Mouse (Mus musculus): ENCODE data around the gene 2010111I01Rik. TPM values are rescaled to one million over a fixed set of nuclear protein-coding genes. Genes with fewer than 3 reads are reported as not detected.

2010111I01Rik gene
- total and polyA plus RNA-seq, 3 experiments, result 26.3 to 32.7 TPM; not detected in 1

- DNase-seq (ENCODE audit: low read depth, low spot score), result peak; percentile 39
- TF ChIP-seq CTCF (IDR thresholded peaks at IDR 0.05 in 2 of 3, conservative IDR thresholded peaks at IDR 0.05 in 1 of 3; ENCODE audit: control insufficient read depth in 1 of 3, insufficient read depth in 1 of 3, low read depth in 2 of 3, low read length in 3 of 3, poor library complexity in 1 of 3, severe bottlenecking in 1 of 3), result no peak
- TF ChIP-seq ZNF384 (IDR thresholded peaks at IDR 0.05; ENCODE audit: low read depth, low read length), result peak; percentile 93
- TF ChIP-seq EP300 (IDR thresholded peaks at IDR 0.05; ENCODE audit: low read depth in 1 of 2, low read length in 2 of 2), result 0 out of 4 replicates have a peak, but pooled peaks of 1 of the 2 experiments have one; percentile 5
- peak; percentile 21; the same call in 1 of the 2 replicates for TF ChIP-seq SIN3A (IDR thresholded peaks at IDR 0.05; ENCODE audit: low read length)
- 0 out of 2 replicates have a peak, but pooled peaks have one; percentile 30 for TF ChIP-seq GATA1 (IDR thresholded peaks at IDR 0.05; ENCODE audit: low read depth, low read length)
- no peak for TF ChIP-seq E2F4 (IDR thresholded peaks at IDR 0.05; ENCODE audit: borderline replicate concordance, low read depth, low read length)
- Histone ChIP-seq H3K9ac (ENCODE audit: control insufficient read depth, low read depth, low read length, poor library complexity, severe bottlenecking) (no peak overlapping the region; the same call in 1 of the 2 replicates), H3K36me3 (ENCODE audit: control insufficient read depth in 1 of 2, insufficient read depth in 2 of 2, low read length in 2 of 2) (peaks cover 0 to 8% of the 10 kb centered on the region in 2 experiments; a peak in 2 of 4 replicates), H3K27ac (ENCODE audit: control insufficient read depth, low read depth, low read length) (no peak overlapping the region), H3K79me2 (ENCODE audit: control insufficient read depth, insufficient read depth, low read length, poor library complexity) (peaks cover 3% of the 10 kb centered on the region; the same call in 1 of the 2 replicates), H3K4me3 (ENCODE audit: control insufficient read depth in 1 of 2, insufficient read depth in 1 of 2, low read depth in 2 of 2, low read length in 2 of 2) (peak overlapping the region in 1 of 2 experiments; percentile 24; a peak in 1 of 4 replicates), H3K4me1 (ENCODE audit: control insufficient read depth in 1 of 2, insufficient read depth in 2 of 2, low read length in 2 of 2) (peaks cover 4 to 7% of the 10 kb centered on the region in 2 experiments; a peak in 2 of 4 replicates), H3K9me3 (replicated peaks; ENCODE audit: insufficient read depth, low read length) (no peaks in the 10 kb centered on the region), H3K27me3 (ENCODE audit: control insufficient read depth in 1 of 2, insufficient read depth in 2 of 2, low read length in 2 of 2) (no peaks in the 10 kb centered on the region)
These were observed 271.6 kb downstream of the 2010111I01Rik start for GRCm38 (mm10) chr13:63236159-63236893.

GRCm38 (mm10) chr13:63238045-63238444 lies 273.4 kb downstream of the 2010111I01Rik start:
- TF ChIP-seq KAT2A (conservative IDR thresholded peaks at IDR 0.05; ENCODE audit: low read depth, low read length) (no peak), POLR2A (IDR thresholded peaks at IDR 0.05; ENCODE audit: control insufficient read depth in 1 of 2, insufficient read depth in 1 of 2, low read depth in 1 of 2, low read length in 2 of 2, poor library complexity in 1 of 2) (no peak), MAZ (IDR thresholded peaks at IDR 0.05; ENCODE audit: low read depth, low read length) (no peak), UBTF (IDR thresholded peaks at IDR 0.05; ENCODE audit: borderline replicate concordance, insufficient read depth, low read depth, low read length) (no peak), E2F4 (IDR thresholded peaks at IDR 0.05; ENCODE audit: borderline replicate concordance, low read depth, low read length) (no peak)
- Histone ChIP-seq H3K27me3 (ENCODE audit: control insufficient read depth in 1 of 2, insufficient read depth in 2 of 2, low read length in 2 of 2) (no peaks in the 10 kb centered on the region), H3K4me1 (ENCODE audit: control insufficient read depth in 1 of 2, insufficient read depth in 2 of 2, low read length in 2 of 2) (peaks cover 4 to 7% of the 10 kb centered on the region in 2 experiments; a peak in 2 of 4 replicates), H3K4me3 (ENCODE audit: control insufficient read depth in 1 of 2, insufficient read depth in 1 of 2, low read depth in 2 of 2, low read length in 2 of 2) (no peak overlapping the region), H3K9ac (ENCODE audit: control insufficient read depth, low read depth, low read length, poor library complexity, severe bottlenecking) (no peak overlapping the region), H3K36me3 (ENCODE audit: control insufficient read depth in 1 of 2, insufficient read depth in 2 of 2, low read length in 2 of 2) (peaks cover 0 to 8% of the 10 kb centered on the region in 2 experiments; a peak in 2 of 4 replicates), H3K27ac (ENCODE audit: control insufficient read depth, low read depth, low read length) (no peak overlapping the region), H3K9me3 (replicated peaks; ENCODE audit: insufficient read depth, low read length) (no peaks in the 10 kb centered on the region), H3K79me2 (ENCODE audit: control insufficient read depth, insufficient read depth, low read length, poor library complexity) (peaks cover 5% of the 10 kb centered on the region)
- no peak for DNase-seq (ENCODE audit: low read depth, low spot score)

- H3K27ac ChIP-seq (ENCODE audit: control insufficient read depth, low read depth, low read length), result 0 out of 2 replicates have a peak overlapping the region, but pooled peaks have one; percentile 35
- H3K36me3 ChIP-seq (ENCODE audit: control insufficient read depth in 1 of 2, insufficient read depth in 2 of 2, low read length in 2 of 2), result peaks cover 0 to 8% of the 10 kb centered on the region in 2 experiments; a peak in 2 of 4 replicates
- peaks cover 5% of the 10 kb centered on the region for H3K79me2 ChIP-seq (ENCODE audit: control insufficient read depth, insufficient read depth, low read length, poor library complexity)
- peak overlapping the region; percentile 79 for H3K9ac ChIP-seq (ENCODE audit: control insufficient read depth, low read depth, low read length, poor library complexity, severe bottlenecking)
- no peaks in the 10 kb centered on the region for H3K9me3 ChIP-seq (replicated peaks; ENCODE audit: insufficient read depth, low read length)
- peak overlapping the region; percentile 68 to 88 for H3K4me3 ChIP-seq (ENCODE audit: control insufficient read depth in 1 of 2, insufficient read depth in 1 of 2, low read depth in 2 of 2, low read length in 2 of 2)
- H3K4me1 ChIP-seq (ENCODE audit: control insufficient read depth in 1 of 2, insufficient read depth in 2 of 2, low read length in 2 of 2), result peaks cover 4 to 7% of the 10 kb centered on the region in 2 experiments; a peak in 2 of 4 replicates
- peak; percentile 35 for DNase-seq (ENCODE audit: low read depth, low spot score)
- no peaks in the 10 kb centered on the region for H3K27me3 ChIP-seq (ENCODE audit: control insufficient read depth in 1 of 2, insufficient read depth in 2 of 2, low read length in 2 of 2)
- peak; percentile 72 for TF ChIP-seq ZNF384 (IDR thresholded peaks at IDR 0.05; ENCODE audit: low read depth, low read length)
- TF ChIP-seq MXI1 (IDR thresholded peaks at IDR 0.05; ENCODE audit: low read depth, low read length), result no peak; the same call in 1 of the 2 replicates
These were observed 274.7 kb downstream of the 2010111I01Rik start for GRCm38 (mm10) chr13:63239301-63239804.

Measured in MEL (cell line).